Mouse (Mus musculus) layer of hippocampus, adult 2 months (tissue): ENCODE data around the gene Pklr. TPM values are rescaled to one million over a fixed set of nuclear protein-coding genes. Genes with fewer than 3 reads are reported as not detected.

Experiments used
- DNase-seq, 2 experiments: peaks; one replicate each; pipeline ENCODE4 v3.0.0; 2022; ENCODE audit warnings: low spot score in 2 of 2
- H3K27ac ChIP-seq: fragments of 200-600 bp; 2 replicates; pipeline ENCODE4 v1.8.1; 2022
- H3K4me3 ChIP-seq: fragments of 200-600 bp; 2 replicates; pipeline ENCODE4 v1.8.1; 2022; ENCODE audit warnings: mild to moderate bottlenecking
- CTCF ChIP-seq: fragments of 200-600 bp; conservative IDR thresholded peaks from 2 replicates; pipeline ENCODE4 v1.8.1; 2022; ENCODE audit warnings: antibody characterized with exemption, mild to moderate bottlenecking, moderate library complexity
- total RNA-seq, 2 experiments: library from RNA; stranded (reverse); gene quantifications; 2 replicates each; pipeline ENCODE4 v1.2.3; 2021

Gene Pklr
- total RNA-seq, 2 experiments from 2014 or later = not detected

GRCm38 (mm10) chr3:89101812-89102494 is 34.0 kb upstream of the Pklr start, which contains the start of gene Fdps:
Fdps (minus strand) TSS chr3:89101959.
- TF ChIP-seq CTCF = peak; percentile 67
- DNase-seq = peak; percentile 93 to 99
- Histone ChIP-seq H3K4me3 (peak within 1 kb of the TSS; percentile 76), H3K27ac (peak within 1 kb of the TSS; percentile 85)

- peak overlapping the region; percentile 76 for H3K4me3 ChIP-seq
- H3K27ac ChIP-seq = peak overlapping the region; percentile 70; the same call in 1 of the 2 replicates
- no peak for DNase-seq
- no peak for TF ChIP-seq CTCF
Measured at GRCm38 (mm10) chr3:89102495-89103290, 33.2 kb upstream of the Pklr start.

- no peak for TF ChIP-seq CTCF
- no peak for DNase-seq
- H3K27ac ChIP-seq = no peak overlapping the region
- H3K4me3 ChIP-seq = no peak overlapping the region
Measured at GRCm38 (mm10) chr3:89103291-89103595, 32.7 kb upstream of the Pklr start.

GRCm38 (mm10) chr3:89106881-89107280 is 29.1 kb upstream of the Pklr start:
- no peak for TF ChIP-seq CTCF
- Histone ChIP-seq H3K27ac (no peak overlapping the region), H3K4me3 (no peak overlapping the region)
- no peak for DNase-seq

- Histone ChIP-seq H3K4me3 (no peak overlapping the region), H3K27ac (no peak overlapping the region)
- no peak for DNase-seq
- TF ChIP-seq CTCF = no peak
Measured at GRCm38 (mm10) chr3:89107545-89107944, 28.4 kb upstream of the Pklr start.

- TF ChIP-seq CTCF = no peak
- no peak for DNase-seq
- Histone ChIP-seq H3K4me3 (no peak overlapping the region), H3K27ac (no peak overlapping the region)
Measured at GRCm38 (mm10) chr3:89108146-89108545, 27.8 kb upstream of the Pklr start.

GRCm38 (mm10) chr3:89113058-89113457 is 22.9 kb upstream of the Pklr start:
- DNase-seq = no peak
- Histone ChIP-seq H3K27ac (no peak overlapping the region), H3K4me3 (no peak overlapping the region)
- TF ChIP-seq CTCF = no peak

GRCm38 (mm10) chr3:89115522-89115921 is 20.4 kb upstream of the Pklr start:
- peak; percentile 74 for TF ChIP-seq CTCF
- no peak for DNase-seq
- Histone ChIP-seq H3K4me3 (no peak overlapping the region), H3K27ac (no peak overlapping the region)

GRCm38 (mm10) chr3:89123313-89123712 is 12.6 kb upstream of the Pklr start:
- no peak for DNase-seq
- no peak overlapping the region for H3K27ac ChIP-seq
- no peak overlapping the region for H3K4me3 ChIP-seq
- TF ChIP-seq CTCF = no peak

- no peak for TF ChIP-seq CTCF
- H3K27ac ChIP-seq = no peak overlapping the region
- no peak for DNase-seq
- no peak overlapping the region for H3K4me3 ChIP-seq
Measured at GRCm38 (mm10) chr3:89124241-89124640, 11.7 kb upstream of the Pklr start.

GRCm38 (mm10) chr3:89125981-89126380 is 10.0 kb upstream of the Pklr start:
- Histone ChIP-seq H3K4me3 (no peak overlapping the region), H3K27ac (no peak overlapping the region)
- no peak for DNase-seq
- TF ChIP-seq CTCF = no peak

GRCm38 (mm10) chr3:89129908-89130307 is 6.0 kb upstream of the Pklr start:
- TF ChIP-seq CTCF = no peak
- Histone ChIP-seq H3K27ac (no peak overlapping the region), H3K4me3 (no peak overlapping the region)
- DNase-seq = no peak

GRCm38 (mm10) chr3:89131816-89132215 is 4.1 kb upstream of the Pklr start:
- peak; percentile 52 to 82 for DNase-seq
- Histone ChIP-seq H3K27ac (peak overlapping the region; percentile 14; the same call in 1 of the 2 replicates), H3K4me3 (peak overlapping the region; percentile 55; the same call in 1 of the 2 replicates)
- TF ChIP-seq CTCF = no peak
